Mouse (Mus musculus): ENCODE data around the gene Cyp46a1. TPM values are rescaled to one million over a fixed set of nuclear protein-coding genes. Genes with fewer than 3 reads are reported as not detected.

Gene Cyp46a1
- total and polyA plus RNA-seq, 2 experiments = 0.83 to 2.5 TPM

- H3K27me3 ChIP-seq (ENCODE audit: control insufficient read depth, insufficient read depth, low read length) = peaks cover 4% of the 10 kb centered on the region
- H3K27ac ChIP-seq (replicated peaks; ENCODE audit: insufficient read depth, low read depth, low read length) = peak overlapping the region; percentile 97
- peak; percentile 88 for DNase-seq (ENCODE audit: extremely low read depth, low read depth, low spot score)
- 79% methylated on average over 1 of the region's 1 CpGs for WGBS
- H3K4me3 ChIP-seq (ENCODE audit: insufficient read depth, low read depth, low read length) = no peak overlapping the region
- H3K79me2 ChIP-seq (ENCODE audit: control insufficient read depth, insufficient read depth, low read length) = no peaks in the 10 kb centered on the region
- H3K36me3 ChIP-seq (ENCODE audit: control insufficient read depth, insufficient read depth, low read length) = no peaks in the 10 kb centered on the region
- H3K9ac ChIP-seq (ENCODE audit: low read depth, low read length) = peak overlapping the region; percentile 33
- H3K4me1 ChIP-seq (ENCODE audit: control insufficient read depth, insufficient read depth, low read length) = peaks cover 10% of the 10 kb centered on the region
- TF ChIP-seq CTCF (IDR thresholded peaks at IDR 0.05; ENCODE audit: low read depth, low read length) (no peak), POLR2A (IDR thresholded peaks at IDR 0.05; ENCODE audit: extremely low read depth, insufficient read depth, low read length) (no peak)
Observed at GRCm38 (mm10) chr12:108313244-108313772, 20.9 kb upstream of the Cyp46a1 start.

DNA sequence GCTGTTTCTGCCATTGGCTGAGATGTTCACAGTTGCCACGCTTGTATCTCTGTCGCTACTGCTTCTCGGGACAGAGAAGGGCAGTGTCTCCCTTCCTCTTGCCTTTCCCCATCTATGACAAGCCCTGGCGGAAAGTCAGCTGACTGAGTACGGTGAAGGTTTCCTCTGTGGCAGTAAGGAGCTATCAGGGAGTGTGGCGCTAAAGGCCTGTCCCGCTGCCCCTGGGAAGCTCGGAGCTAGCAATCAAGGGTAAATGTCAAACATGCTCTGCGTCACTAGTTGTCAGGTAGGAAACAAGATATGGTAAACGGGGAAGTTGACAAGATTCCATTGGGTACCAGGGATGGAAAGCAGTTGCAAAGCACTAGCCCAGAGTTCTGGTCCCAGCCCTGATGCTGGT, 18.4 kb upstream of the Cyp46a1 start:
- peaks cover 10% of the 10 kb centered on the region for H3K4me1 ChIP-seq (ENCODE audit: control insufficient read depth, insufficient read depth, low read length)
- H3K9ac ChIP-seq (ENCODE audit: low read depth, low read length) = no peak overlapping the region
- no peaks in the 10 kb centered on the region for H3K36me3 ChIP-seq (ENCODE audit: control insufficient read depth, insufficient read depth, low read length)
- H3K4me3 ChIP-seq (ENCODE audit: insufficient read depth, low read depth, low read length) = no peak overlapping the region
- peaks cover 10% of the 10 kb centered on the region for H3K27me3 ChIP-seq (ENCODE audit: control insufficient read depth, insufficient read depth, low read length)
- WGBS = 62% methylated on average over 10 of the region's 10 CpGs
- no peaks in the 10 kb centered on the region for H3K79me2 ChIP-seq (ENCODE audit: control insufficient read depth, insufficient read depth, low read length)
- H3K27ac ChIP-seq (replicated peaks; ENCODE audit: insufficient read depth, low read depth, low read length) = no peak overlapping the region
- TF ChIP-seq POLR2A (IDR thresholded peaks at IDR 0.05; ENCODE audit: extremely low read depth, insufficient read depth, low read length) (no peak), CTCF (IDR thresholded peaks at IDR 0.05; ENCODE audit: low read depth, low read length) (no peak)
- no peak for DNase-seq (ENCODE audit: extremely low read depth, low read depth, low spot score)

DNA sequence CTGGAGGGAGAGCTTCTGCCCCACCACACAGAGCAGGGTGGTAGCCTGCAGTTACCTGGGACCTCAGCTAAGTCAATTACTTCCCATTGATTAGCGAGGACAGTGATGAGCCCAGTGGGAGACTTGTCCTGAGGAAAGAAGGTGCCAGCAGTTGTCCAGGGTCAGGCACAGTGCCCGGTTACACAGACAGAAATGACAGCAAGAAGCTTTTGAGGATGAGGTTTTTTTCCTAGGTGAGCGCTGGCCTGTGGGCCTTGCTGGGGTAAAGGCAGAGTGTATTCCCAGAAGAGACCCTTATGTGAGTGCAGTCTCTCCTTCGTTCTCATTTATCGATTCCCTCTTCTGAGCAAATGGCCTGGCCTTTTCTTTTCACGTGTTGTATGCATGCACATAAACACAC, 17.5 kb upstream of the Cyp46a1 start:
- Histone ChIP-seq H3K27me3 (ENCODE audit: control insufficient read depth, insufficient read depth, low read length) (peaks cover 10% of the 10 kb centered on the region), H3K9ac (ENCODE audit: low read depth, low read length) (no peak overlapping the region), H3K4me1 (ENCODE audit: control insufficient read depth, insufficient read depth, low read length) (peaks cover 10% of the 10 kb centered on the region), H3K36me3 (ENCODE audit: control insufficient read depth, insufficient read depth, low read length) (no peaks in the 10 kb centered on the region), H3K79me2 (ENCODE audit: control insufficient read depth, insufficient read depth, low read length) (no peaks in the 10 kb centered on the region), H3K27ac (replicated peaks; ENCODE audit: insufficient read depth, low read depth, low read length) (no peak overlapping the region), H3K4me3 (ENCODE audit: insufficient read depth, low read depth, low read length) (no peak overlapping the region)
- no peak for DNase-seq (ENCODE audit: extremely low read depth, low read depth, low spot score)
- WGBS = 54% methylated on average over 6 of the region's 6 CpGs
- TF ChIP-seq POLR2A (IDR thresholded peaks at IDR 0.05; ENCODE audit: extremely low read depth, insufficient read depth, low read length) = no peak

GRCm38 (mm10) chr12:108317201-108317738, 16.9 kb upstream of the Cyp46a1 start:
- Histone ChIP-seq H3K9ac (ENCODE audit: low read depth, low read length) (no peak overlapping the region), H3K36me3 (ENCODE audit: control insufficient read depth, insufficient read depth, low read length) (no peaks in the 10 kb centered on the region), H3K27ac (replicated peaks; ENCODE audit: insufficient read depth, low read depth, low read length) (no peak overlapping the region), H3K27me3 (ENCODE audit: control insufficient read depth, insufficient read depth, low read length) (peaks cover 10% of the 10 kb centered on the region), H3K4me3 (ENCODE audit: insufficient read depth, low read depth, low read length) (no peak overlapping the region), H3K79me2 (ENCODE audit: control insufficient read depth, insufficient read depth, low read length) (no peaks in the 10 kb centered on the region), H3K4me1 (ENCODE audit: control insufficient read depth, insufficient read depth, low read length) (peaks cover 6% of the 10 kb centered on the region; the same call in 1 of the 2 replicates)
- no peak for DNase-seq (ENCODE audit: extremely low read depth, low read depth, low spot score)
- 23% methylated on average over 9 of the region's 9 CpGs for WGBS
- no peak for TF ChIP-seq POLR2A (IDR thresholded peaks at IDR 0.05; ENCODE audit: extremely low read depth, insufficient read depth, low read length)
- TF ChIP-seq CTCF (IDR thresholded peaks at IDR 0.05; ENCODE audit: low read depth, low read length) = no peak

- H3K36me3 ChIP-seq (ENCODE audit: control insufficient read depth, insufficient read depth, low read length) = no peaks in the 10 kb centered on the region
- H3K9ac ChIP-seq (ENCODE audit: low read depth, low read length) = no peak overlapping the region
- H3K27ac ChIP-seq (replicated peaks; ENCODE audit: insufficient read depth, low read depth, low read length) = no peak overlapping the region
- TF ChIP-seq POLR2A (IDR thresholded peaks at IDR 0.05; ENCODE audit: extremely low read depth, insufficient read depth, low read length) = no peak
- H3K79me2 ChIP-seq (ENCODE audit: control insufficient read depth, insufficient read depth, low read length) = no peaks in the 10 kb centered on the region
- 23% methylated on average over 18 of the region's 18 CpGs for WGBS
- peaks cover 4% of the 10 kb centered on the region; the same call in 1 of the 2 replicates for H3K4me1 ChIP-seq (ENCODE audit: control insufficient read depth, insufficient read depth, low read length)
- DNase-seq (ENCODE audit: extremely low read depth, low read depth, low spot score) = no peak
- H3K4me3 ChIP-seq (ENCODE audit: insufficient read depth, low read depth, low read length) = no peak overlapping the region
- peaks cover 10% of the 10 kb centered on the region for H3K27me3 ChIP-seq (ENCODE audit: control insufficient read depth, insufficient read depth, low read length)
Observed at GRCm38 (mm10) chr12:108317826-108318430, 16.3 kb upstream of the Cyp46a1 start.

GRCm38 (mm10) chr12:108318499-108318898, 15.7 kb upstream of the Cyp46a1 start:
- Histone ChIP-seq H3K4me1 (ENCODE audit: control insufficient read depth, insufficient read depth, low read length) (no peaks in the 10 kb centered on the region), H3K27ac (replicated peaks; ENCODE audit: insufficient read depth, low read depth, low read length) (no peak overlapping the region), H3K36me3 (ENCODE audit: control insufficient read depth, insufficient read depth, low read length) (no peaks in the 10 kb centered on the region), H3K4me3 (ENCODE audit: insufficient read depth, low read depth, low read length) (no peak overlapping the region), H3K27me3 (ENCODE audit: control insufficient read depth, insufficient read depth, low read length) (peaks cover 10% of the 10 kb centered on the region), H3K9ac (ENCODE audit: low read depth, low read length) (no peak overlapping the region), H3K79me2 (ENCODE audit: control insufficient read depth, insufficient read depth, low read length) (no peaks in the 10 kb centered on the region)
- WGBS = 15% methylated on average over 37 of the region's 37 CpGs
- TF ChIP-seq POLR2A (IDR thresholded peaks at IDR 0.05; ENCODE audit: extremely low read depth, insufficient read depth, low read length) (no peak), CTCF (IDR thresholded peaks at IDR 0.05; ENCODE audit: low read depth, low read length) (no peak)
- DNase-seq (ENCODE audit: extremely low read depth, low read depth, low spot score) = no peak

Data from liver, adult 2 months (tissue).